Mouse (Mus musculus) CD4-positive naive resting alpha-beta T cell, adult 76 days (primary cell): ENCODE data around the gene Tph1. TPM values are rescaled to one million over a fixed set of nuclear protein-coding genes. Genes with fewer than 3 reads are reported as not detected.

ENCODE experiments used
- total RNA-seq: library from RNA; stranded (reverse); gene quantifications from one replicate; pipeline ENCODE4 v1.2.4, GENCODE M21; 2023

The Tph1 gene
- not detected for total RNA-seq

DNA sequence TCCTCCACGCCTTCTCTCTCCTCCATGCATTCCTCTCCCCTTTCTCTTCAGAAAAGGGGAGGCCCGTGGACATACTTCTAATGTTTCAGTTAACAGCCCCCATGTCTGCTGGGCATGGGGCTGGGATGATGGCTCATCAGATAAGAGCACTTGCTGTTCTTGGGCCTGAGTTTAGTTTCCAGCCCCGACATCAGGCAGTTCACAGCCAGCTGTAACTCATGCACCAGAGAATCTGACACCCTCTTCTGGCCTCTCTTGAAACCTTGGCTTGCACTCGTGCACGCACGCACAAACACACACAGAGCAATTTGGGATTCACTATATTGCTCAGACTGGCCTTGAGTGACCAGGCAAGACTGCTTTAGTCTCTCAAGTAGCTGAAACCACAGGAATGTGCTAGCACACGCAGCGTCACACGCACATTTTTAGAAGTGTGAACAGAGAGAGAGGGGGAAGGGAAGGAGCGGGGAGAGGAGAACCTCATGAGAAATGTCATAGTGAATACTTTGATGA is at the start of gene Tph1:
Gene Tph1, minus strand, starts transcription at position 378 of the 513 bp plus-strand sequence.

DNA sequence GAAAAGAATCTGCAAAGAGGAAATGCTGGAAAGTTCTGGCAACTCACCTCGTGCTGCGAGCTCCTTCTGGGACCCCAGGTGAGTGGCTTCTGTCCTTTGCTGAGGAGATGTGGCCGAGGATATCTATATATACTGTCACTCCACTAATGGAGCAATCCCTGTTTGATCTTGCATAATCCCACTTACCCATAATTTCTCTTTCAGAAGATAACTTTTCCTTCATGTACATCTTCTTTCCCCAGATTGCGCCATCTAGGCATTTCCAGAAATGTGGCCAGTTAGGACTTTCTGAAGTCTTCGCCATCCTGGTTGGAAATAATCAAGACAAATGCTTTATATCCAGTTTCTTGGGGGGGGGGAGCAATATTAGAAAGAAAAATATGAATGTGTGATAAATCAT is 43.3 kb upstream of the Tph1 start, which contains the start of gene Saa3:
Gene Saa3, minus strand, starts transcription at position 101 of the 400 bp plus-strand sequence.

DNA sequence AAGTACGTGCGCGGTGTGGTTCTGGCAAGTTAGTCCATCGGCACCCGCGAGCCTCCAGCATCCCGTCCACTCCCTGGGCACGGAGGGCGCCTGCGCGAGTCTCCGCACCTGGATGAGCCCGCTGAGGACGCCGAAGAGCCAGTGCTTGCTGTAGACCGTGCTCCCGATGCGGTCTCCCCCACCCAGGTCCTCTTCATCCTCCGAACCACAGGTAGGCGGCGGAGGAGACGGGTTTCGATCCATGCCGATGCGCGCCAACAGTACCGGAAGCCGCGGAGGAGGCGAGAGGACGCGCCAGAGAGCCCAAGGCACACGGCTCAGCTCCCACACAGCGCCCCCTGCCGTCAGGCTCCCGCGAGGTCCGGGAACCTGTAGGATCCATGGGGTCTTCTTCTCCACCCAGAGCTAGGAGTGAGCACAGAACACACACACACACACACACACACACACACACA is 38.1 kb upstream of the Tph1 start, which contains the start of gene Saal1:
Gene Saal1, minus strand, starts transcription at position 291 of the 455 bp plus-strand sequence.

DNA sequence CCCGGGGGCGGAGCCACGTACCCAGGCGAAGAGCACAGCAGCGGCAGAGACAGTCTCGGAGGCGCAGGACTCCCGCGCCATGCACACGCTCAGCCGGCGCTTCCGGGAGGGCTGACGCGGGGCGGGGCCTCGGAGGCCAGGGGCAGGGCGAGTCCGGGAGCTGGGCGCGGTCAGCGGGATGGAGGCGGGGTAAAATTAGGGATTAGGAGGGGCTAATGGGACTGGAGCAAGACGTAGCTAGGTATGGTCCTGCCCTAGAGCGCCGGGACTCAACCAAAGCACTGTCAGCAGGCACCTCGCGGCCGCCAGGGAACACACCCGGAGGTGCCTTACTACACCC is 32.7 kb downstream of the Tph1 start, which contains the start of gene Sergef:
Gene Sergef, minus strand, starts transcription at position 116 of the 340 bp plus-strand sequence.

Other genes with a start within 250 kb of the Tph1 start
- 22.1 TPM for gene Sergef, start 32.7 kb downstream of the Tph1 start, total RNA-seq
- gene Saal1, start 38.1 kb upstream of the Tph1 start, total RNA-seq, result 12.7 TPM
- gene Saa3, start 43.2 kb upstream of the Tph1 start, total RNA-seq, result not detected
- not detected for gene Saa4, start 60.1 kb upstream of the Tph1 start, total RNA-seq
- not detected for gene Saa1, start 70.4 kb upstream of the Tph1 start, total RNA-seq
- gene Saa2, start 79.3 kb upstream of the Tph1 start, total RNA-seq, result not detected
- 41.2 TPM for gene Hps5, start 123.5 kb upstream of the Tph1 start, total RNA-seq
- gene Gtf2h1, start 123.6 kb upstream of the Tph1 start, total RNA-seq, result 61.1 TPM
- gene Ldha, start 168.9 kb upstream of the Tph1 start, total RNA-seq, result 259 TPM
- gene Ldhc, start 188.7 kb upstream of the Tph1 start, total RNA-seq, result not detected
- gene Tsg101, start 247.4 kb upstream of the Tph1 start, total RNA-seq, result 67.9 TPM